Mouse (Mus musculus) myocyte (in vitro differentiated cells): Measurements from ENCODE around the gene Nanos3.

Experiments
- CEBPB ChIP-seq: IDR thresholded peaks from 2 replicates; pipeline ENCODE4 v1.6.1; 2011; ENCODE audit warnings: mild to moderate bottlenecking, moderate library complexity; ENCODE audit not compliant: poor library complexity, insufficient read depth, severe bottlenecking
- POLR2A ChIP-seq: IDR thresholded peaks from one replicate; pipeline ENCODE4 v1.6.1; 2011; ENCODE audit warnings: low read depth, mild to moderate bottlenecking, control low read depth, moderate library complexity; ENCODE audit not compliant: insufficient read length
- POLR2AphosphoS2 ChIP-seq: IDR thresholded peaks from one replicate; pipeline ENCODE4 v1.6.1; 2011; ENCODE audit warnings: low read depth, control low read depth; ENCODE audit not compliant: insufficient read length
- REST ChIP-seq: IDR thresholded peaks from one replicate; pipeline ENCODE4 v1.6.1; 2011; ENCODE audit warnings: mild to moderate bottlenecking, control low read depth, moderate library complexity; ENCODE audit not compliant: insufficient read depth, insufficient read length
- SRF ChIP-seq: IDR thresholded peaks from one replicate; pipeline ENCODE4 v1.6.1; 2011; ENCODE audit warnings: low read depth; ENCODE audit not compliant: control insufficient read depth, insufficient read length

DNA sequence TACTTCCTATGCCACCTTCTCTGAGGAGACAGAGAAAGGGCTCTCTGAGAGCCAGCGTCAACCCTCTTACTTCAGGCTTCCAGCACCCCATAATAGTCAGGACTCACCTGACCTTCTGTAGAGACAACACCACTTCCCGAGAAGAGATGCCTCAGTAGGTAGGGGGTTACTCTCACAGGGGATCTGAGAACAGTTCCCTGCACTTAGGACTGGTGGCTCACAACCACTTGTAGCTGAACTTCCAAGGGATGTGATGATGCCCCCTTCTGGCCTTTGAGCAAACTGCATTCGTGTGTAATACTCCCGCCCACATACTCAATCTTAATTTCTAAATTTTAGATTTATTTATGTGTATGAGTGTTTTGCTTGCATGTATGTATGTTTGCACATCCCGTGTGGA, 8.5 kb upstream of the Nanos3 start:
- TF ChIP-seq REST (no peak), POLR2A (no peak), CEBPB (no peak), POLR2AphosphoS2 (no peak), SRF (no peak)
